Mouse (Mus musculus): ENCODE measurements around the gene Spock1. TPM values are rescaled to one million over a fixed set of nuclear protein-coding genes. Genes with fewer than 3 reads are reported as not detected.

Spock1 gene
- polyA plus RNA-seq (2017; shearing (Covaris generic)): not detected

GRCm38 (mm10) chr13:57908266-57908582, at the start of gene Spock1:
TSS of gene Spock1 (minus strand) at chr13:57908332.

Other genes starting within 250 kb of the Spock1 start
- 3.1 TPM for gene Klhl3, start 205.3 kb upstream of the Spock1 start, polyA plus RNA-seq (2017; shearing (Covaris generic))
- gene Hnrnpa0, start 220.2 kb upstream of the Spock1 start, polyA plus RNA-seq (2017; shearing (Covaris generic)): 9.6 TPM
- 221 TPM for gene Idnk, start 249.3 kb upstream of the Spock1 start, polyA plus RNA-seq (2017; shearing (Covaris generic))

All from CD4-positive, CD25-positive, alpha-beta regulatory T cell, adult 9 weeks (primary cell).